Mouse (Mus musculus) hindbrain, embryonic 16.5 days (tissue): ENCODE measurements at regions not wholly inside any gene's neighbourhood (a gene's known extent, or its start where the extent isn't known, plus 50 kb on each side); places are given as distances from the start of the nearest gene placed in this dataset.

Experiments
- ATAC-seq: fragments of 200-750 bp; cut with Nextera tagmentation; 2 replicates; pipeline ENCODE4 v1.8.0; 2017; ENCODE audit warnings: moderate TSS enrichment, moderate library complexity
- H3K27ac ChIP-seq: fragments of 300-500 bp; sonication (generic); 2 replicates; pipeline ENCODE4 v1.5.1; 2014; ENCODE audit warnings: low read depth, mild to moderate bottlenecking, control low read depth, low read length, moderate library complexity
- H3K27me3 ChIP-seq: fragments of 300-500 bp; sonication (generic); replicated peaks from 2 replicates; pipeline ENCODE4 v1.6.1; 2014; ENCODE audit warnings: low read length; ENCODE audit not compliant: control insufficient read depth, insufficient read depth
- H3K36me3 ChIP-seq: fragments of 300-500 bp; sonication (generic); 2 replicates; pipeline ENCODE4 v1.6.1; 2014; ENCODE audit warnings: mild to moderate bottlenecking, low read length, moderate library complexity, mixed read lengths; ENCODE audit not compliant: control insufficient read depth, insufficient read depth
- H3K4me1 ChIP-seq: fragments of 300-500 bp; sonication (generic); 2 replicates; pipeline ENCODE4 v1.6.1; 2014; ENCODE audit warnings: low read depth, low read length; ENCODE audit not compliant: control insufficient read depth, insufficient read depth
- H3K4me2 ChIP-seq: fragments of 300-500 bp; sonication (generic); 2 replicates; pipeline ENCODE4 v1.6.1; 2014; ENCODE audit warnings: mild to moderate bottlenecking, low read length, control low read depth, moderate library complexity
- H3K4me3 ChIP-seq: fragments of 300-500 bp; sonication (generic); 2 replicates; pipeline ENCODE4 v1.5.1; 2014; ENCODE audit warnings: mild to moderate bottlenecking, low read length, control low read depth, moderate library complexity
- H3K9ac ChIP-seq: fragments of 300-500 bp; sonication (generic); 2 replicates; pipeline ENCODE4 v1.6.1; 2014; ENCODE audit warnings: low read depth, mild to moderate bottlenecking, control low read depth, low read length, moderate library complexity
- H3K9me3 ChIP-seq: fragments of 300-500 bp; sonication (generic); 2 replicates; pipeline ENCODE4 v1.6.1; 2014; ENCODE audit warnings: mild to moderate bottlenecking, low read length, moderate library complexity; ENCODE audit not compliant: control insufficient read depth
- WGBS: fragments of 180-500 bp; shearing (Covaris S2); extraction: QIAGEN DNeasy Blood & Tissue Kit; methylation state at CpG from one replicate; pipeline ENCODE4 v1.1.7; 2014; 5-methylcytosine and 5-hydroxymethylcytosine counted together

- 68% methylated on average over 8 of the region's 8 CpGs for WGBS
- Histone ChIP-seq H3K27ac (no peak overlapping the region), H3K4me2 (no peak overlapping the region), H3K4me3 (no peak overlapping the region), H3K9me3 (no peaks in the 10 kb centered on the region), H3K27me3 (peaks cover 4% of the 10 kb centered on the region), H3K36me3 (no peaks in the 10 kb centered on the region), H3K4me1 (no peaks in the 10 kb centered on the region), H3K9ac (no peak overlapping the region)
- no peak for ATAC-seq
These were observed 518.6 kb upstream of the Sall1 start for GRCm38 (mm10) chr8:89562597-89562996.

GRCm38 (mm10) chr8:89541231-89541630 lies 497.3 kb upstream of the Sall1 start:
- no peaks in the 10 kb centered on the region for H3K36me3 ChIP-seq
- no peak overlapping the region for H3K9ac ChIP-seq
- H3K27me3 ChIP-seq: no peaks in the 10 kb centered on the region
- H3K4me1 ChIP-seq: no peaks in the 10 kb centered on the region
- no peaks in the 10 kb centered on the region for H3K9me3 ChIP-seq
- 47% methylated on average over 3 of the region's 3 CpGs for WGBS
- H3K4me3 ChIP-seq: no peak overlapping the region
- ATAC-seq: no peak
- no peak overlapping the region for H3K4me2 ChIP-seq
- no peak overlapping the region for H3K27ac ChIP-seq

- no peaks in the 10 kb centered on the region for H3K36me3 ChIP-seq
- no peak overlapping the region for H3K4me2 ChIP-seq
- no peaks in the 10 kb centered on the region for H3K4me1 ChIP-seq
- H3K4me3 ChIP-seq: no peak overlapping the region
- H3K27ac ChIP-seq: no peak overlapping the region
- no peaks in the 10 kb centered on the region for H3K9me3 ChIP-seq
- no peak for ATAC-seq
- no peaks in the 10 kb centered on the region for H3K27me3 ChIP-seq
- WGBS: 69% methylated on average over 10 of the region's 10 CpGs
- no peak overlapping the region for H3K9ac ChIP-seq
These were observed 490.6 kb upstream of the Sall1 start for GRCm38 (mm10) chr8:89534605-89535004.

GRCm38 (mm10) chr8:89525041-89525440 lies 481.1 kb upstream of the Sall1 start:
- Histone ChIP-seq H3K27me3 (no peaks in the 10 kb centered on the region), H3K9me3 (no peaks in the 10 kb centered on the region), H3K36me3 (no peaks in the 10 kb centered on the region), H3K4me3 (no peak overlapping the region), H3K9ac (no peak overlapping the region), H3K27ac (no peak overlapping the region), H3K4me2 (no peak overlapping the region), H3K4me1 (no peaks in the 10 kb centered on the region)
- 91% methylated on average over 6 of the region's 6 CpGs for WGBS
- ATAC-seq: no peak

GRCm38 (mm10) chr8:89523336-89523735 lies 479.4 kb upstream of the Sall1 start:
- Histone ChIP-seq H3K4me2 (no peak overlapping the region), H3K4me3 (no peak overlapping the region), H3K27ac (no peak overlapping the region), H3K4me1 (no peaks in the 10 kb centered on the region), H3K27me3 (no peaks in the 10 kb centered on the region), H3K9ac (no peak overlapping the region), H3K36me3 (no peaks in the 10 kb centered on the region), H3K9me3 (no peaks in the 10 kb centered on the region)
- no peak for ATAC-seq
- WGBS: 91% methylated on average over 3 of the region's 3 CpGs

- Histone ChIP-seq H3K9me3 (no peaks in the 10 kb centered on the region), H3K4me3 (no peak overlapping the region)
- WGBS: 45% methylated on average over 2 of the region's 2 CpGs
These were observed 472.6 kb upstream of the Sall1 start for GRCm38 (mm10) chr8:89516602-89517001.

GRCm38 (mm10) chr8:89514270-89514669 lies 470.3 kb upstream of the Sall1 start:
- H3K4me3 ChIP-seq: no peak overlapping the region
- no peak for ATAC-seq

More at GRCm38 (mm10) chr8:89516602-89517001, 472.6 kb upstream of the Sall1 start:
- Histone ChIP-seq H3K4me1 (no peaks in the 10 kb centered on the region), H3K4me2 (no peak overlapping the region), H3K36me3 (no peaks in the 10 kb centered on the region), H3K9ac (no peak overlapping the region), H3K27ac (no peak overlapping the region), H3K27me3 (no peaks in the 10 kb centered on the region)
- no peak for ATAC-seq

GRCm38 (mm10) chr8:89507639-89508038 lies 463.7 kb upstream of the Sall1 start:
- H3K27me3 ChIP-seq: no peaks in the 10 kb centered on the region
- no peak overlapping the region for H3K27ac ChIP-seq
- H3K36me3 ChIP-seq: no peaks in the 10 kb centered on the region
- no peaks in the 10 kb centered on the region for H3K9me3 ChIP-seq
- no peak overlapping the region for H3K4me3 ChIP-seq
- no peak overlapping the region for H3K9ac ChIP-seq
- no peak overlapping the region for H3K4me2 ChIP-seq
- ATAC-seq: no peak
- 58% methylated on average over 6 of the region's 6 CpGs for WGBS
- H3K4me1 ChIP-seq: no peaks in the 10 kb centered on the region

More at GRCm38 (mm10) chr8:89514270-89514669, 470.3 kb upstream of the Sall1 start:
- no peaks in the 10 kb centered on the region for H3K27me3 ChIP-seq
- H3K4me1 ChIP-seq: no peaks in the 10 kb centered on the region
- no peaks in the 10 kb centered on the region for H3K9me3 ChIP-seq
- no peak overlapping the region for H3K4me2 ChIP-seq
- no peaks in the 10 kb centered on the region for H3K36me3 ChIP-seq
- H3K27ac ChIP-seq: no peak overlapping the region
- 85% methylated on average over 3 of the region's 3 CpGs for WGBS
- H3K9ac ChIP-seq: no peak overlapping the region

- Histone ChIP-seq H3K9ac (no peak overlapping the region), H3K4me1 (no peaks in the 10 kb centered on the region), H3K27ac (no peak overlapping the region), H3K27me3 (no peaks in the 10 kb centered on the region), H3K4me3 (no peak overlapping the region), H3K9me3 (no peaks in the 10 kb centered on the region), H3K4me2 (no peak overlapping the region), H3K36me3 (no peaks in the 10 kb centered on the region)
- no peak for ATAC-seq
- WGBS: 63% methylated on average over 4 of the region's 4 CpGs
These were observed 459.7 kb upstream of the Sall1 start for GRCm38 (mm10) chr8:89503545-89504234.
